Mouse (Mus musculus) embryonic stem cell, embryonic (primary cell): ENCODE results near the gene Exoc6b.

ENCODE experiments used
- CTCF ChIA-PET, 4 experiments: fragments of 300-600 bp in 2 of 4; fragments of 350-600 bp in 2 of 4; sonication (Branson Sonifier 250); formaldehyde crosslinking; loops; one replicate each; lab custom pipeline; 2022; ENCODE audit warnings: inconsistent platforms in 2 of 4; lab: Charles Lee
- POLR2A ChIA-PET, 4 experiments: fragments of 300-600 bp in 2 of 4; fragments of 350-600 bp in 2 of 4; sonication (Branson Sonifier 250); formaldehyde crosslinking; loops; one replicate each; lab custom pipeline; 2022; ENCODE audit warnings: antibody characterized with exemption in 4 of 4, inconsistent platforms in 1 of 4; lab: Charles Lee

Exoc6b gene

GRCm38 (mm10) chr6:84931051-84931450 is 138.3 kb downstream of the Exoc6b start:
- CTCF ChIA-PET: interaction anchor here in 1 of 4 experiments (0.6 to 1.2 kb wide), 2 partner anchors 15 to 908 kb away, joined by 3 read pairs; no protein-coding TSS in a partner anchor
- POLR2A ChIA-PET: interaction anchor here in 1 of 4 experiments (1.2 to 1.3 kb wide), 2 partner anchors 29 to 86 kb away, joined by 3 to 4 read pairs; no protein-coding TSS in a partner anchor

- CTCF ChIA-PET: interaction anchor here in 2 of 4 experiments (0.5 to 1.7 kb wide), 4 partner anchors 10 to 1486 kb away, joined by 3 to 4 read pairs (median 4); no protein-coding TSS in a partner anchor
- POLR2A ChIA-PET: interaction anchor here in 1 of 4 experiments (1.0 kb wide), 1 partner anchor 179 kb away, joined by 3 read pairs; no protein-coding TSS in a partner anchor
These were observed 143.2 kb downstream of the Exoc6b start for GRCm38 (mm10) chr6:84926066-84926465.

GRCm38 (mm10) chr6:84923760-84924221 is 145.5 kb downstream of the Exoc6b start:
- CTCF ChIA-PET: interaction anchor here in 2 of 4 experiments (0.6 to 1.0 kb wide), 3 partner anchors 12 to 348 kb away, joined by 3 to 10 read pairs (median 4); no protein-coding TSS in a partner anchor

GRCm38 (mm10) chr6:84916291-84916690 is 153.0 kb downstream of the Exoc6b start:
- ChIA-PET POLR2A (interaction anchor here in 1 of 4 experiments (1.0 to 1.2 kb wide), 3 partner anchors 159 to 221 kb away, joined by 3 to 5 read pairs (median 3); partner anchors contain the start of gene Spr), CTCF (interaction anchor here (0.5 to 1.8 kb wide), 16 partner anchors 9 to 821 kb away, joined by 3 to 10 read pairs (median 4); partner anchors contain the start of gene Spr (in 2 of the 4))

More at GRCm38 (mm10) chr6:84923760-84924221, 145.5 kb downstream of the Exoc6b start:
- POLR2A ChIA-PET: interaction anchor here in 1 of 4 experiments (0.5 to 2.6 kb wide), 8 partner anchors 11 to 1580 kb away, joined by 3 to 7 read pairs (median 3); partner anchors contain the start of gene Exoc6b

GRCm38 (mm10) chr6:84912434-84912833 is 156.9 kb downstream of the Exoc6b start:
- ChIA-PET CTCF (interaction anchor here in 1 of 4 experiments (0.6 kb wide), 1 partner anchor 11 kb away, joined by 10 read pairs; no protein-coding TSS in a partner anchor), POLR2A (interaction anchor here in 1 of 4 experiments (1.0 kb wide), 1 partner anchor 10 kb away, joined by 3 read pairs; no protein-coding TSS in a partner anchor)

- ChIA-PET CTCF (no interaction called here), POLR2A (no interaction called here)
These were observed 170.1 kb downstream of the Exoc6b start for GRCm38 (mm10) chr6:84899002-84899774.

GRCm38 (mm10) chr6:84893773-84894095 is 175.6 kb downstream of the Exoc6b start:
- CTCF ChIA-PET: no interaction called here
- POLR2A ChIA-PET: no interaction called here

- ChIA-PET CTCF (interaction anchor here in 2 of 4 experiments (0.6 to 1.1 kb wide), 2 partner anchors 23 to 561 kb away, joined by 3 read pairs; no protein-coding TSS in a partner anchor), POLR2A (interaction anchor here in 2 of 4 experiments (0.7 to 1.1 kb wide), 2 partner anchors 136 to 156 kb away, joined by 3 to 7 read pairs; no protein-coding TSS in a partner anchor)
These were observed 176.2 kb downstream of the Exoc6b start for GRCm38 (mm10) chr6:84892926-84893772.

- POLR2A ChIA-PET: no interaction called here
- CTCF ChIA-PET: interaction anchor here in 1 of 4 experiments (0.6 kb wide), 1 partner anchor 394 kb away, joined by 3 read pairs; no protein-coding TSS in a partner anchor
These were observed 182.8 kb downstream of the Exoc6b start for GRCm38 (mm10) chr6:84886551-84886950.

GRCm38 (mm10) chr6:84885080-84885479 is 184.2 kb downstream of the Exoc6b start:
- CTCF ChIA-PET: no interaction called here

GRCm38 (mm10) chr6:84883720-84884119 is 185.6 kb downstream of the Exoc6b start:
- CTCF ChIA-PET: interaction anchor here in 1 of 4 experiments (0.7 kb wide), 1 partner anchor 22 kb away, joined by 5 read pairs; no protein-coding TSS in a partner anchor

More at GRCm38 (mm10) chr6:84885080-84885479, 184.2 kb downstream of the Exoc6b start:
- POLR2A ChIA-PET: interaction anchor here in 1 of 4 experiments (0.7 to 1.1 kb wide), 2 partner anchors 220 to 276 kb away, joined by 3 to 4 read pairs; no protein-coding TSS in a partner anchor

GRCm38 (mm10) chr6:84882663-84883517 is 186.4 kb downstream of the Exoc6b start:
- ChIA-PET CTCF (no interaction called here), POLR2A (interaction anchor here in 1 of 4 experiments (0.7 to 1.4 kb wide), 2 partner anchors 40 to 968 kb away, joined by 3 read pairs; no protein-coding TSS in a partner anchor)

More at GRCm38 (mm10) chr6:84883720-84884119, 185.6 kb downstream of the Exoc6b start:
- POLR2A ChIA-PET: interaction anchor here in 2 of 4 experiments (0.7 to 1.4 kb wide), 3 partner anchors 23 to 968 kb away, joined by 3 read pairs; no protein-coding TSS in a partner anchor

- POLR2A ChIA-PET: interaction anchor here in 1 of 4 experiments (1.2 to 1.4 kb wide), 2 partner anchors 58 to 199 kb away, joined by 3 read pairs; no protein-coding TSS in a partner anchor
These were observed 193.4 kb downstream of the Exoc6b start for GRCm38 (mm10) chr6:84875869-84876268.

GRCm38 (mm10) chr6:84867114-84867513 is 202.2 kb downstream of the Exoc6b start:
- CTCF ChIA-PET: interaction anchor here in 1 of 4 experiments (0.6 kb wide), 1 partner anchor 21 kb away, joined by 4 read pairs; no protein-coding TSS in a partner anchor
- POLR2A ChIA-PET: no interaction called here

More at GRCm38 (mm10) chr6:84875869-84876268, 193.4 kb downstream of the Exoc6b start:
- CTCF ChIA-PET: interaction anchor here in 1 of 4 experiments (0.5 kb wide), 1 partner anchor 127 kb away, joined by 7 read pairs; no protein-coding TSS in a partner anchor

- ChIA-PET CTCF (no interaction called here), POLR2A (interaction anchor here in 1 of 4 experiments (0.8 to 2.2 kb wide), 3 partner anchors 8 to 16 kb away, joined by 3 to 9 read pairs (median 3); no protein-coding TSS in a partner anchor)
These were observed 204.7 kb downstream of the Exoc6b start for GRCm38 (mm10) chr6:84864625-84865024.

- ChIA-PET POLR2A (interaction anchor here in 3 of 4 experiments (0.6 to 2.2 kb wide), 10 partner anchors 9 to 1198 kb away, joined by 3 to 9 read pairs (median 3); partner anchors contain the start of gene Spr (in 1 of the 3)), CTCF (interaction anchor here in 3 of 4 experiments (0.6 to 0.7 kb wide), 4 partner anchors 60 to 1929 kb away, joined by 3 to 15 read pairs (median 4); no protein-coding TSS in a partner anchor)
These were observed 205.4 kb downstream of the Exoc6b start for GRCm38 (mm10) chr6:84863816-84864375.
